Mouse (Mus musculus): ENCODE results near the gene Fbln2.

- peak; percentile 97 for TF ChIP-seq CTCF (IDR thresholded peaks at IDR 0.05; ENCODE audit: borderline replicate concordance, control insufficient read depth, extremely low read depth, insufficient read depth, low read length, poor library complexity)
- no peak for TF ChIP-seq POLR2A (IDR thresholded peaks at IDR 0.05; ENCODE audit: control insufficient read depth, extremely low read depth, insufficient read depth, low read length, poor library complexity)
Observed at GRCm38 (mm10) chr6:91286624-91287023, 74.4 kb downstream of the Fbln2 start.

All from thymus, adult 2 months (tissue).